Mouse (Mus musculus) stomach, embryonic 16.5 days (tissue): ENCODE data around the gene Ak2. TPM values are rescaled to one million over a fixed set of nuclear protein-coding genes. Genes with fewer than 3 reads are reported as not detected.

Experiments
- polyA plus RNA-seq: library from polyadenylated mRNA; unstranded; fragments of >200 nt; fragmentation: Nextera tagmentation; extraction: Ambion mirVana; gene quantifications from 2 replicates; pipeline ENCODE4 v1.2.1, GENCODE M21; 2015

Gene Ak2
- polyA plus RNA-seq, 1 experiment from 2014 or later, result 207 TPM

Other genes starting within 250 kb of the Ak2 start
- 0.10 TPM in 2 replicates for gene A3galt2, start 236.6 kb upstream of the Ak2 start, polyA plus RNA-seq
- 24.6 and 26.0 TPM in 2 replicates for gene Zfp362, start 185.9 kb upstream of the Ak2 start, polyA plus RNA-seq
- gene Trim62, start 108.4 kb upstream of the Ak2 start, polyA plus RNA-seq, result 2.0 and 2.8 TPM in 2 replicates
- gene Azin2, start 29.5 kb upstream of the Ak2 start, polyA plus RNA-seq, result 14.3 and 15.0 TPM in 2 replicates
- 7.1 and 7.2 TPM in 2 replicates for gene Rnf19b, start 66.3 kb downstream of the Ak2 start, polyA plus RNA-seq
- gene Tmem54, start 113.6 kb downstream of the Ak2 start, polyA plus RNA-seq, result 44.2 and 53.2 TPM in 2 replicates
- 1.8 and 2.0 TPM in 2 replicates for gene Hpca, start 130.1 kb downstream of the Ak2 start, polyA plus RNA-seq
- gene Fndc5, start 145.0 kb downstream of the Ak2 start, polyA plus RNA-seq, result 1.3 and 2.6 TPM in 2 replicates
- 13.0 and 13.1 TPM in 2 replicates for gene S100pbp, start 197.8 kb downstream of the Ak2 start, polyA plus RNA-seq
- gene Yars, start 197.8 kb downstream of the Ak2 start, polyA plus RNA-seq, result 72.9 and 80.0 TPM in 2 replicates